Mouse (Mus musculus) kidney, postnatal 25 days (tissue): ENCODE measurements at regions not wholly inside any gene's neighbourhood (a gene's known extent, or its start where the extent isn't known, plus 50 kb on each side); places are given as distances from the start of the nearest gene placed in this dataset.
"Not testable (repeated sequence)": the region's sequence is repeated elsewhere in the genome, so short reads cannot be mapped to it uniquely, and the experiment has no call there.

ENCODE experiments used
- DNase-seq, 2 experiments: peaks; one replicate each; pipeline ENCODE4 v3.0.0; 2021; ENCODE audit warnings: mixed read lengths in 2 of 2

DNA sequence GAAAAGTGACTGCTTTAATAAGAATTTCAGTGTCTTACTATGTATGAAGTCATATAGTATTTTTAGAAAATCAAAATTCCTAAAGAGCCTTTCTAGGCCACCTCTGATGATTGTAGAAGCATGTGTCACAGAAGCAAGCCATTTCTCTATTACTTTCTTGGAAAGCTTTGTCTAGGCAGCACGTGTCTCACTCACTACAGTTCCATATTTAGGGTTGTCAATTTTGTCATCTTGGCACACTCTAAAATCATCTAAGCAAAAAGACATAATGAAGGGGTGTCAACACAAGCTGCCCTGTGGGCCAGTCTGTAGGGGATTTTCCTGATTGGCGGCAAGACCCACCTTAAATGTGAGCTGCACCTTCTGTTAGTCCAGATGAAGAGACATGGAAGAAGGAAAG is 723.1 kb upstream of the Brinp1 start:
- DNase-seq: no peak

DNA sequence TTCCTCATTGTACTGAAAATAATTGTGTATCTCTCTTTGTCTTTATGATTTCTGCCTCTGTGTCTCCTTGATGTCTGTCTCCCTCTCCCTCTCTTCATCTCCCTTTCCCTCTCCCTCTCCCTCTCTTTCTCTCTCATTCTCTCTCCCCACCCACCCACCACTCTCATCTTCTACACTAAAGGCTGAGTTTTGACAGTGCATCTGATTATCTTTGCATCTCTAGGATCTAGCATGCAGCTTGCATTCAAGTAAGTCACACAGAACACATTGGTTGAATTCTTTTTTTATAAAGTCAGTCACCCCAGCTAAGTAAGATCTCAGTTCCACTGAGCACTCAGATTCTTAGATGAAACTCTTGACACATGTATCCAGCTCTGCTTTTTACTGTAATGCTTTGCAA is 719.3 kb upstream of the Brinp1 start:
- no peak for DNase-seq

DNA sequence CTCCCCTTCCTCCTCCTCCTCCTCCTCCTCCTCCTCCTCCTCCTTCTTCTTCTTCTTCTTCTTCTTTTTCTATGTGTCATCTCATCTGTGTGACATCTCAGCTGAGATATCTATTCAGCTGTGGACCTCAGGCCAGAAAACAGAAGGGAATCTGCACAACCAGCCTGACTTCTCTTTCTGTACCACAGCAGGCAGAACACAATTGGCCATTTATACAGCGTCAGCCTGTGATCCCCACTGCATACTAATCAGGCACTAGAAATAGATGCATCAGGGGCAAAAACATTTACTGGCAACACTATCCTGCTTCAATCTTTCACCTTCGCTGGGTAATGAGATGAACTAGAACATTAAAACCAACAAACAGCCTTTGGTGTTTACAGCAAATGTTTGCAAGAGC is 674.7 kb upstream of the Brinp1 start:
- DNase-seq: no peak

DNA sequence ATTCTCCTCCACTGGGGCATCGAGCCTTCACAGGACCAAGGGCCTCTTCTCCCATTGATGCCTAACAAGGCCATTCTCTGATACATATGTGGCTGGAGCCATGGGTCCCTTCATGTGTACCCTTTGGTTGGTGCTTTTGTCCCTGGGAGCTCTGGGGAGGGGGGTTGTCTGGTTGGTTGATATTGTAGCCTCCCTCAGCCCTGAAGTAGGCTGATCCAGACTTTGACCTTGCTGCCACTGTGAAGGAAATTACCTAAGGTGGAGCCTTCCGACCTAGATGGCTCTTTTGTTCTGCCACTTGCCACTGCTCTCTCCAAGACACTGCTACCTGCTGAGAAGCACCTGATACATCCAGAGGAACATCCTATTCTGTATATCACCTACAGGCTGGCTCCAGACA is 672.2 kb upstream of the Brinp1 start:
- not testable (repeated sequence) for DNase-seq

DNA sequence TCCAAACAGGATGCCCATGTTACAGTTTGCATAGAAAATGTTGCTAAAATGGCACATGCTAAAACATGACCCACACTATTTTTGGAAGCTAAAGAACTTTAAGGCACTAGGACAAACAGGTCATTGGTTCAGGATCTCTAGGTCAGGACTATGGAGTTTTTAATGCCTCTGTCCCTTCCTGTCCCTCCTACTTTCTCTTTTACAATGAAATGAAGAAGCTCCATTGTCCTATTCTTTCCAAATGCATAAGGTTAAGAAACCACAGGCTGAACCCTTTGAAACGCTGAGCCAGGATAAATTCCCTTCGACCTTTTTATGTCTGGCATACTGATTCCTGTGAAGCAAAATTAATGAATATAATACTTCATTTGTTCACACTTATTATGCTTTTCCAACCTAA is 671.6 kb upstream of the Brinp1 start:
- DNase-seq: no peak

DNA sequence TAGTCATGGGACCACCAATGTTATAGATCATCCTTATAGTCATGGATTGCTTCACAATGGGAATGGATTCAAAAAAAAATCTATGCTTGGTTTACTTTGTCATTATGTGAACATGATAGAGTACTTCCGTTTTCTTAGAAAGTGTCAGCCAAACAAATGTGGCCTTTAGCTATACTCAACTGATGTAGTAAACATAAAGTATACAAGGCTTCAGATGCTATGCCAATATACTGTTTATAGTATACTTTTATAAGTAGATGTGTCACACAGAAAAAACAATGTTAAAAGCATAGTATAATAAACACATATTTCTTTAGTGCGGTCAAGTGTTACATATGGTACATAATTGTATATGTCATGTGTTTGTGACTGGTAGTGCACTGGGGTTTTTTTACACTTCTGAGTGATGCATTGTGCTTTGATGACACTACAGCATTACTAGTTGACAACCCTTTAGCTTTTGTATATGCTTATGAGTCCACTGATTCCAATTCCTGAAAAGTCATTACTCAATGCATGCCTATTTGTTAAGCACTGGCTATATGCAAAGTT is 666.9 kb upstream of the Brinp1 start:
- no peak for DNase-seq

DNA sequence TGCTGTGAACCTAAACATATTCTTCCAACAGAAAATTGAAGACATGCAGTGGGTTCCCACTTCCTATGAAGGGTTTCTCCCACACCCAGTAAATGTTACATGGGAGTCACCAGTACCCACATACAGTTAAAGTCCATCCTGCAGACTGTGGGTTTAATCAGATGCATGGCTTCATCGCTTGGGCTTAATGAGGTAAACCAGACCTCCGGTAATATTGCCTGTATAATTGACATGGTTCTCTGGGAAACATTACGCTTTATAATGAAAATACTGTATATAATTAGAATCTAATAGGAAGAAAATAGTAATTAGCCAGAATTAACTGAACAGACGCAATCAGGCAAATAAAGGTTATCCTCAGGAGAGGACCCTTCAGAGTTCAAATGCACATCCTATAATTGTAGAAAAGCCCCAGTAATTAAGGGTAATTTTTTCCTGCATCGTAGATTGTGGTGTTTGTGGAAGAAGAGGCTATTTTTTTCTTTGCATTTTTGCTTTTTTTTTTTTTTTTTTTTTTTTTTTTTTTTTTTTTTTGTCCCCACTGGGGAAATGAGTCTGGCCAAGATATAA is 664.0 kb upstream of the Brinp1 start:
- no peak for DNase-seq

DNA sequence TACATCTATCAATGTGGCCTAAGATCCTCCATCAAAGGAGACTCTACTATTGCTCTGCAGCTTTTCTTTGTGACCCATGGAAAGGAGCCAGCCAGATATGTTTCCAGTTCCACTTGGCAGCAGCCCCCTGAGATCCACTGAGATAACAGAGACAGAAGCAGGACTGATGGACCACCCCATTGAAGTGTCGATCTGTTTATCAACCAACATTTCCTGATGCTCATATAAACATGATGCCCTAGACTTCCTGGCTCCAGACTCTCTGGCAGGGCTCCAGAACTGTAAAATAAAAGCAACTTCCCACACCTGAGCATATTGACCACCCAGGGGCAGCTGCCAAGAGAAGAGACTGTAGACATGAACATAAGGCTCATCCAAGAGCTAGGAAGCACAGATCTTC is 660.7 kb upstream of the Brinp1 start:
- no peak for DNase-seq

DNA sequence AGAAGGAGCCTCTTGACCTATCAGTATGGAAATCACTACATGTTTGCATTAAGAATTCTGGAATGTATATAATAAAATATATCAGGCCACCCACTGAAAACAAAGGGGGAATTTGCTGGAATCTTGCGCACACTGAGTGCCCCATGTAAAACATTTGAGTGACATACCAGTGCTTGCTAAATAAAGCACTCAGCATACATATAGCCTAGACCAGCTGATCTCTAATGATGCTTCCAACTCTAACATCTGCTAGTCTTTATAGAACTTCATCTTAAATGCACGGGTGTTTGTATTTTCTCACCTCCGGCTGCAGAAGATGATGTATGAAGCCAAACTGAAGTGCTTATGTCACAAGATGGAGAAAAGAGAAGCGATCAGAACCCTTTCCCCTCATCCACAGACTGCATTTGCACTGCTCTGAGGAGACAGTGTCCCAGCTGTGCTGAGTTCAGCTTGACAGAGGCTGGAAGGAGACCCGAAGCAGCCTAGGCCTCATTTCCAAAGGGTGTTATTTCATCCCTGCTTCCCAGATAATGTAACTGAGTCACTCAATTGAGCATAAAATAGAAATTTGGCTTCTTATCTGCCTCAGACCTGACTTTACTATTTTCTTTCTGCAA is 657.6 kb upstream of the Brinp1 start:
- DNase-seq: no peak

DNA sequence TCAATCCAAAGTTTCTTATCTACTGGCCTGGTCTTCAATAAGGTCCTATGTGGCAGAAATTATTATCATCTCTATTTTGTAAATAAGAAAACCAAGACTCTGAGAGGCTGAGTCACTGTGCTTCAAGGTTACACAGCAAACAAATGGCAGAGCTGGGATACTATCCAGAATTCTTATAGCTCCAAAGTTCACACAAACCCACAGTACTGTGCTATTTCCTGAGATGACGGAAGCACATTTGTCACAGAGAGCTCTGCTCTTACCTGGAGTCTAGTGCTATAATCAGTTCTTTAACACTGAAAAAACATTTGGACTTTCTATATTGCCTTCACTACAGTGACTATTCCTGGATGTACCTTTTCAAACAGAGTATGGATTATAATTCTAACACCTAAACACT is 654.7 kb upstream of the Brinp1 start:
- DNase-seq: no peak

DNA sequence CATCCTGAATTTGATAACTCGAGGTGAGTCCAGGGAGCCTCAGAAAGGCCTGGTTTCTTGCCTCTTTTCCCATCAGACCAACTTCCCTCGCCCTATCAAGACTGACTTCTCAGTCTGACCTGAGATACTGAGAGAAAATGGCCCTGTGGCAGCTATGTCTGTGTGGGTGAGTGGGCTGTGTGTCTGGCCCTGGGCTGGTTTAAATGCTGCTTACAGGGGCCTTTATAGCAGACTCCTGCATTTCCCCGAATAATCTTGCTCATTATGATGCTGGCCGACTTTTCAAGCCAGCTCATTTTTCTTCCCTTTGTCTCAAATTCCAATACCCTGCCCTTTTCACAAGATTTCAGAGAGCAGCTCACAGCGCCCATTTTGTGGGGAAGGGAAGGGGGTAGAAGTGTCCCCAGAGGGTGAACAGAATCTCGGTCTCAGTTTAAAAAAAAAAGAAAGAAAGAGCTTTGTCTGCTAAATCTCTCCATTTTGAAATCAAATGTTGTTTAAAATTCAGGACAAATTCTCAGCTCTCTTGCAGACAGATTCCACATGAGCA is 642.9 kb upstream of the Brinp1 start:
- no peak for DNase-seq

DNA sequence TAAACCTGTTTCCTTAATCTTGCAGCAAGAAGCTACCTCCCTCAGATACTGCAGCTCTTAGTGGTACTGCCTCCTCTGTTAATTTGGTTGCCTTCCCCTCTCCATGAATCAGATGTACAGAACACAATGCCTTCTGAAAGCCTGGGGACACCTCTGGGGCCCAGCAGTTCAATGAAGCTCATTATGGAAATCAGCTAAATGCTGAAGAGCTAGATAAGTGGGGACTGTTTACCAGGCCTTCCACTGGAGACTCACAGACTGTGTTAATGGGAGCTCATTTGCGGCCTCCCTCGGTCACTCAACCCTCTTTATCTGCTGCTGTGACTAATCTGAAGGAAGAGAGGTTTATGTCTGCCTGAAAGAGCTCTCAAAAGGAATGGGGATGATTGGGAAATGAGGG is 639.8 kb upstream of the Brinp1 start:
- DNase-seq: no peak

DNA sequence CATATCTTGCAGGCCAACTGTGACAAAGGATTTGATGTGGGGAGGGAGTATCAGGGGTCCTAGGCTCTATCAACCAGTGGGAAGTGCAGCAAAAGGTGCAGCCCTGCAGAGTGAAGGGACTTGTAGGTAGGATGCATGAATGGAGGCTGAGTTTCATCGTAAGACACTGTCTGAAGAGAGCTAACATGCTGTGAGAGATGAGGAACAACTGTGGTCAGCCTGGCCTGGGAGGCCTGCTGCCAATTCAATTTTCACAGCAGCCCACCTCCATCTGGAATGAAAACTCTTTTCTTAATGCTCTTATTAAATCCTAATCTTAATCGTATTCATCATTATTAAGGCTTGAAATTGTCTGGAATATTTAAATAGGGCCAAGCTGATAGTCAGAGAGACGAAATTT is 622.1 kb upstream of the Brinp1 start:
- DNase-seq: no peak

DNA sequence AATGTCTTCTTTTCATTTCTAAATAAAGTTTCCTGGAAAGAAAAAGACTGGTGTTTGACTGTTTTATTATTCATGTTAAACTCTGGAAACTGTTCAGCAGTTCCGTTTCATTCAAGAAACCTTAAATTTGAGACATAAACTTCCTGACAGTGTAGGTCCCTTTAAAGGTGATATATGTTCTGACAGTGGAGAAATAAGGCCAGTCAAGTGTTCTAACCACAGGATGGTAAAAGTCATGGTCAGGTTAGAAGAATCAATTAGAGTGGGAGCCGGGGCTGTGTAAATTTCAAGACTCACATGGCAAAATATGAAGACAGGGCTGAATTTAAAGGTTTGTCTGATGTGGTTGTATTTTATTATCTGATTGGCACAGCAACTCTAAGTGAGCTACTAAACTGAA is 593.9 kb upstream of the Brinp1 start:
- DNase-seq: no peak

DNA sequence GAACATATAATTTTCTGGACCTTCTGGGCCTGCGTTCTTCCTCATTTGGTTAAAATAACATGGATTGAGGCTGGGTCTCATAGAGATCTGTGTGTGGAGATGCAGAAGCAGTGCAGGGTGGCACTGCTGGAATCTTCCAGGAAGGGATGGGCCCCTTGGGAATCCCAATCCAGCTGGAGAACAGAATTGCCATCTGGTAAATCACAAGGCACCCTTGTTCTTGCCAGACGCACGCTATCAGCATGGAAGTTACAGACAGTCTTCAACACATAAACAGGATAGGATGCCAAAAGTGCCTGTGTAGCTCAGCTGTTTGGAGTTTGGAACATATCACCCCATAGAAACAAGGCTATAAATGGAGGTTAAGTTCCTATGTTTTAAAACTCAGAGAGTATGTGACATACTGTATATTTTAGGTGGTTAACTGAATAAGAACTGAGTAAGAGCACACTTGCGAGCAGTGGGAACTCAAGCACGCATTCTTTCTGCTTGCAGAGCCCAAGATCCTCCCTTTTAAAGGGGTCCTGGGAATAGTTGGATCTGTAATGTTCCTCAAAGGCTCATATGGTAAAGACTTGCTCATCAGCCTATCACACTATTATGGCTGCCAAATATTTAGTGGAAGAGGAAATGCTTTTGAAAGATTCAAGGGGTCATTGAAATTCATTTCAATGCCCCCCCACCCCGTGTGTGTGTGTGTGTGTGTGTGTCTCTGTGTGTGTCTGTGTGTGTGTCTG is 584.1 kb upstream of the Brinp1 start:
- DNase-seq: no peak

DNA sequence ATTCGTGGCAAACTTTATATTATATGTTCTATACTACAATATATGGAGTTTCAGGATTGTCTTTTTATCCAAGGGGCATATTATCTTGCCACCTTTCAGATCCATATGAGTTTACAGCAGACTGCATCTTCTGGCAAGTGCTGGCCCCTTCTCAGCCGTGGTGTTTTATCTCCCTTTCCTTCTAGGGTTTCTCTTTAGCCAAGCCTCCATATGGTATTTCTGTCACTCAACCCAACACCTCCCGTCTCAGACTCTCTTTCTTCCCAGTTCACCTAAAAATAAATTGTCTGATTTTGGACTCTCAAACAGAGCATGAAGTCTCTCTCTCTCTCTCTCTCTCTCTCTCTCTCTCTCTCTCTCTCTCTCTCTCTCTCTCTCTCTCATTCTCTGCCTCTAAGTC is 578.9 kb upstream of the Brinp1 start:
- no peak for DNase-seq

DNA sequence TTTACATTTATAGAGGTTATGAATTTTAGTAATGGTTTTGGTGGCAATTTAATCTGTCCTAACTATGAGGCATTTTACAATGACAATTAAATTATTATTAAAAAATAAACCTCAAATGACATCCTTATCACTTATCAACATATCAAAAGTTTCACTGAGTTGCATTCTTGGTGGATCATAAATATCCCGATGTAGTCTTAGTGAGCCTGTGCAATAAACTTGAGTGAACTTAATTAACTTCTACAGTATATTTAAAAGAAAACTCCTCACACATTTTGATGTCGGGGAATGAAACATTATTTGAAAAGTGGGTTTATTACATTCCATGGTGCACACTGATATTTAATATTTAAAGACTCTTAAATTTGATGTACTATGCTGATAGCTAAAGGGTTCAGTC is 568.9 kb upstream of the Brinp1 start:
- no peak for DNase-seq

DNA sequence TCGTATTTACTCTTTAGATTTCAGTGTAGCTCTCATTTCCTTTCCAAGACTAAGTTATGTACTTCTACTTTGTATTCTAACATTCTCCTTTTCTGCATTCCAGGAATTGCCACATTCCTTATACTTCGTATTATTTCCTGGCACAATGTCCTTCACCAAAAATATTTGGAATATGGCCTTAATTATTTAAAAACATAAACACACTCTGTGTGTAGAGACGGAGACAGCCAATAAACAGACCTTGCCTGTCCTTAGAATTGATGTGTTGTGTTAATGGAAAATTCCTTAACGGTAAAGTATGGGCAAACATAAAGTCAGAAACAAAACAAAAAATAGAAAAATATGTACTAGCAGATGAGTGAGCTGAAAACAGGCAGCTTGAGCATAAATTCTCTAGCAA is 554.1 kb upstream of the Brinp1 start:
- no peak for DNase-seq

DNA sequence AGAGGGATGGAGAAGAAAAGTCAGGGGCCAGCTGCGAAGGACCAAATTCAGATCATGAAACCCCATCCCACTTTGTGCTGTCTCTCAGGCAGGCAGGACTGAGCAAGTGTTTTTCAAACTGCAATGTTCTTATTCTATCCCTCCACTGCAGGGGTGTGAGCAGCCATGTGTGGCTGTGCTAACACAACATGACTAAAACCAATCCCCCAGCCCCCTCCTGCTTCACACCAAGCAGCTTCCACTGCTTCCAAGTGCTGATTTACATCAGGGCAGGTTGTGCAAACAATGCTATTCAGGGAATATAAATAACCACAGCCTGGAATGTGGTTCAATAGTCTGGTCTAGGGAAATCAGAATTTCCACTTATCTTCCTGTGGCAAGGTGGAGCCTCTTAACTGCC is 517.0 kb upstream of the Brinp1 start:
- DNase-seq: no peak

DNA sequence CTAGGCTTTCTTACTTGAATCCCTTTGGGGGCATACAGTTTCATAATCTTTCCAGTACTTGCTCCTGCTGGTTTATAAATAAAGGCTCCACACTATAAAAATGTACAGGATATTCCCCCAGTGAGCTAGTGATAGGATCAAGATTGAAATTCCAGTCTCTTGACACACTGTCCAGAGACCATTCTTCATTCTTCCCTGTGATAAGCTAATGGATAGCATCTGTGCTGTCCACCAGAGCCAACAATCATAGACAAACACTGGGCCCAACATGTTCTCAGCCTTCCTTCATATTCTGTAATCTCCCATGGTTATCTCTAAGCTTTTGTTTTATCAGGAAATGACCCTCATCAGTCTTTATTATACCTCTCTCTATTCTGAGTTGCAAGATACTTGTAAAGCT is 505.8 kb upstream of the Brinp1 start:
- DNase-seq: no peak

DNA sequence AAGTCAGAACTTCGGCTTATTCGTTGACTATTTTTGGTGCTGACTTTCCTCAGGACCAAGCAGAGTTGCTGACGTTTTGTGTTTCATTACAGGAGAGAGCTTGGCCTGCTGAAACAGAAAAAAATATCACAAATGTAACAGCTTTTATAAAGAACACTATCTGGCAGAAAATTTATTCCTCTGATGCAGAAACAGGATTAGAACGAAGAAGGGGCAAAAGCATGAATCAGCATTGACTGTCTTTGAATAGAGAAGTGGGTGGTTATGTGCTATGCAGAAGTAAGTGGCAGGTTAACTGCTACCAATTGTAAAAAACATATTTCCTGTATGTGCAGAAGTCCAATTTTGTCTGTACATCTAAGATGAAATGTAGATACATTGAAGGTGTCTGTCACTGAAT is 502.2 kb upstream of the Brinp1 start:
- DNase-seq: no peak

DNA sequence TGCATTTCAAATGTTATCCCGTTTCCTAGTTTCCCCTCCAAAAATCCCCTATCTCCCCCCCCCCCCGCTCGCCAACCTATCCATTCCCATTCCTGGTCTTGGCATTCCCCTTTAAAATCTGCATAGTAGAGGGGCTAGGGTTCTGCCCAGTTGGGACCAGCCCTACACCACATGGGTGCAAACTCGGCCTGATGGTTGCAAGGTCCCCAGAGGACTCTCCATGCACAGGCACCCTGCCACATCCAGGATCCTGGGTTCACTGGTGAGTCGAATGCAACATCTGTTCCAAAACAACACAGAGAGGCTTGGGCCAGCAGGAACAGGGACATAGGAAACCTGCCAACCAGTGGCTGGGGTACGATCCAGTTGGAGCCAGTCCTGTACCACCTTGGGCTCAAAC is 492.0 kb upstream of the Brinp1 start:
- peak in 1 of 2 experiments; percentile 37 for DNase-seq

DNA sequence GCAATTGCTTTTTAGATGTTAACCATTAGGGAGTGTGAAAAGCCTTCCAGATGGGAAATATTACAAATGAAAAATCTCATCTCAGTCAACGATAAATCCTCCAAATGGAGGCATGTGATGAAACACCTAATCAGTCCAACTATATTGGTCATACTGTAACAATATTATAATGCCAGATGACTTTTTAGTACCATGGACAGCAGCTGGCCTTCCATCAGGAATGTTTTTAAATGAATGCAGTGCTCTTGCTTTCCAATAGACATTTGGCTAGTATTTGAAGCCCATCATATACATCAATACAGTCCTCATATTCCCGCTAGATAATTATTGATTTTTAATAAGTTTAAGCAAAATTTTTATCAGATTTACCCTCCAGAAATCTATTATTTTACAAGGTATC is 489.8 kb upstream of the Brinp1 start:
- no peak for DNase-seq

DNA sequence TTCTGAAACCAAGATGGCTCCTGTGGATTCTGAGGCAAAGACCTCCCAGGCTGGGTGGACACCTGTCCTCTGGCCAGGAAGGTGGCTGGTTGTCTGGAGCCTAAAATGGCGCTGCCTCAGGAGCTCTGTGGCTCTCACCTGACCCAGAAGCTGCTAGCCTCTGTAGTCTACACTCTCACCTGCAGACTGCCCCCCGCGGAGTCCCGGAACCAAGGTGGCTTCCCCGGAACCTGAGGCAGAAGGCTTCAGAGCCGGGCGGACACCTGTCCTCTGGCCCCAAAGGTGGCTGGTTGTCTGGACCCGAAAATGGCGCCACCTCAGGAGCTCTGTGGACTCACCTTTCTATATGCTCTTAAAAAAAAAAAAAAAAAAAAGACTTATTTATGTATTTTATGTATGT is 481.2 kb upstream of the Brinp1 start:
- DNase-seq: no peak
